Mouse (Mus musculus) forebrain, embryonic 16.5 days (tissue): ENCODE data around the gene Rd3. TPM values are rescaled to one million over a fixed set of nuclear protein-coding genes. Genes with fewer than 3 reads are reported as not detected.

Source experiments
- ATAC-seq: fragments of 200-750 bp; cut with Nextera tagmentation; 2 replicates; pipeline ENCODE4 v1.8.0; 2017; ENCODE audit warnings: mild to moderate bottlenecking, moderate library complexity
- H3K27ac ChIP-seq: fragments of 300-500 bp; sonication (generic); 2 replicates; pipeline ENCODE4 v1.5.1; 2014; ENCODE audit warnings: low read length, control low read depth
- H3K27me3 ChIP-seq: fragments of 300-500 bp; sonication (generic); replicated peaks from 2 replicates; pipeline ENCODE4 v1.6.1; 2014; ENCODE audit warnings: low read length; ENCODE audit not compliant: control insufficient read depth, insufficient read depth
- H3K36me3 ChIP-seq: fragments of 300-500 bp; sonication (generic); 2 replicates; pipeline ENCODE4 v1.6.1; 2014; ENCODE audit not compliant: control insufficient read depth, insufficient read depth
- H3K4me1 ChIP-seq: fragments of 300-500 bp; sonication (generic); replicated peaks from 2 replicates; pipeline ENCODE4 v1.6.1; 2014; ENCODE audit warnings: low read length; ENCODE audit not compliant: control insufficient read depth, insufficient read depth
- H3K4me2 ChIP-seq: fragments of 300-500 bp; sonication (generic); 2 replicates; pipeline ENCODE4 v1.6.1; 2014; ENCODE audit warnings: mild to moderate bottlenecking, low read length, control low read depth
- H3K4me3 ChIP-seq: fragments of 300-500 bp; sonication (generic); replicated peaks from 2 replicates; pipeline ENCODE4 v1.5.1; 2014; ENCODE audit warnings: mild to moderate bottlenecking, low read length, control low read depth
- H3K9ac ChIP-seq: fragments of 300-500 bp; sonication (generic); replicated peaks from 2 replicates; pipeline ENCODE4 v1.6.1; 2014; ENCODE audit warnings: low read depth, low read length, control low read depth
- H3K9me3 ChIP-seq: fragments of 300-500 bp; sonication (generic); 2 replicates; pipeline ENCODE4 v1.6.1; 2016; ENCODE audit warnings: low read length; ENCODE audit not compliant: control insufficient read depth
- whole genome bisulfite sequencing: fragments of 180-500 bp; shearing (Covaris S2); extraction: QIAGEN DNeasy Blood & Tissue Kit; methylation state at CpG from one replicate; pipeline ENCODE4 v1.1.7; 2014; 5-methylcytosine and 5-hydroxymethylcytosine counted together
- microRNA-seq: library from miRNA; unstranded; fragments of <30 nt; microRNA quantifications from one replicate; pipeline ENCODE4, GENCODE M21; 2017
- polyA plus RNA-seq: library from polyadenylated mRNA; unstranded; fragments of >200 nt; fragmentation: Nextera tagmentation; extraction: Ambion mirVana; gene quantifications from 2 replicates; pipeline ENCODE4 v1.2.1, GENCODE M21; 2015

Rd3 gene
- polyA plus RNA-seq, 1 experiment from 2014 or later, result 2.1 TPM

DNA sequence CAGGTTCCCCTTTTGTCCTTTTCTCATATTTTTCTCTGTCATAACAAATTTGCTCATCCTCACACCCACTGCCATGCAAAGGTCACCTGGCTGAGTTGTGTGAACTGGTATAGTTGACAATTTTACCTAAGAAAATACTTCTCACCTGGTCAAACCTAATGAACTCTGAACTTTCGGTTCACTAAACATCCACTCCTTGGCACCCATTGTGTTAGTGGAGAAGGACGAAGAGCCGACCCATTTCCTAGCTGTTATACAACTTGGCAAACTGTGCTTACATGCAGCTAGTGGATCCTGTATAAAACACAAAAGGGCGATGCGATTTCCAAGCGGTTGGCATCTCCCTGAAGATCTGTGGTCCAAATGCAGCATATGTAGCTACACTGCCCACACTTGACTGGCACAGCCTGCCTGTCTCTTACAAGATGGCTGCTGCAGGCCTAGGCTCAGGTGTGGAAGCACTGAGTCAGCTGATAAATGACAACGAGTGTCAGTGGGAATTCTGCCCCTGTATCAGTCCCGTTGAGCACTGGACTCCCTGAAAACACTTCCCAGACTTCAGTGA lies 19.5 kb downstream of the Rd3 start:
- H3K27ac ChIP-seq, result no peak overlapping the region
- no peak for ATAC-seq
- no peaks in the 10 kb centered on the region for H3K36me3 ChIP-seq
- WGBS, result 91% methylated on average over 8 of the region's 8 CpGs
- H3K4me3 ChIP-seq, result no peak overlapping the region
- no peak overlapping the region for H3K4me2 ChIP-seq
- H3K4me1 ChIP-seq, result no peaks in the 10 kb centered on the region
- no peaks in the 10 kb centered on the region for H3K9me3 ChIP-seq
- H3K9ac ChIP-seq, result no peak overlapping the region
- H3K27me3 ChIP-seq, result no peaks in the 10 kb centered on the region

- no peaks in the 10 kb centered on the region for H3K36me3 ChIP-seq
- H3K9ac ChIP-seq, result no peak overlapping the region
- H3K27me3 ChIP-seq, result no peaks in the 10 kb centered on the region
- no peak overlapping the region for H3K4me3 ChIP-seq
- H3K4me1 ChIP-seq, result no peaks in the 10 kb centered on the region
- H3K4me2 ChIP-seq, result no peak overlapping the region
- no peak for ATAC-seq
- H3K27ac ChIP-seq, result no peak overlapping the region
- no peaks in the 10 kb centered on the region for H3K9me3 ChIP-seq
Observed at GRCm38 (mm10) chr1:191999022-191999421, 21.9 kb downstream of the Rd3 start.

Small RNAs within 50 kb of the gene (microRNA-seq; reads per million reads assigned to microRNA genes)
- not detected for gene Mir3473c

Other genes starting within 250 kb of the Rd3 start
- gene Nek2, start 155.9 kb upstream of the Rd3 start, polyA plus RNA-seq, result 16.5 and 22.7 TPM in 2 replicates
- gene Slc30a1, start 70.6 kb upstream of the Rd3 start, polyA plus RNA-seq, result 2.4 and 2.7 TPM in 2 replicates
- 3.1 and 3.6 TPM in 2 replicates for gene Traf5, start 115.2 kb downstream of the Rd3 start, polyA plus RNA-seq
- 25.5 and 27.3 TPM in 2 replicates for gene Rcor3, start 160.7 kb downstream of the Rd3 start, polyA plus RNA-seq
- 2.1 and 3.0 TPM in 2 replicates for gene Kcnh1, start 213.4 kb downstream of the Rd3 start, polyA plus RNA-seq